Mouse (Mus musculus) CD4-positive, CD25-positive, alpha-beta regulatory T cell, adult 4 months (primary cell): Measurements from ENCODE around the gene Slc24a5. TPM values are rescaled to one million over a fixed set of nuclear protein-coding genes. Genes with fewer than 3 reads are reported as not detected.

Experiments
- ATAC-seq: one replicate; pipeline ENCODE4 v1.8.0; 2017
- polyA plus RNA-seq, 2 experiments: library from polyadenylated mRNA; unstranded; fragments of 100-300 nt; shearing (Covaris generic); gene quantifications; one replicate each; pipeline ENCODE4 v1.2.1; 2017

Gene Slc24a5
- polyA plus RNA-seq, 2 experiments from 2014 or later, result 4.5 to 13.6 TPM

- ATAC-seq, result no peak
Observed at GRCm38 (mm10) chr2:125122288-125122623, 54.3 kb downstream of the Slc24a5 start.

- ATAC-seq, result peak; percentile 59
Observed at GRCm38 (mm10) chr2:125122624-125123476, 54.9 kb downstream of the Slc24a5 start.

GRCm38 (mm10) chr2:125123477-125123852 lies 55.5 kb downstream of the Slc24a5 start, which contains the start of gene Myef2:
Gene Myef2, minus strand, starts transcription at chr2:125123661.
- peak; percentile 93 for ATAC-seq

- no peak for ATAC-seq
Observed at GRCm38 (mm10) chr2:125125824-125126223, 57.9 kb downstream of the Slc24a5 start.

- no peak for ATAC-seq
Observed at GRCm38 (mm10) chr2:125126792-125127191, 58.9 kb downstream of the Slc24a5 start.

GRCm38 (mm10) chr2:125134113-125134512 lies 66.2 kb downstream of the Slc24a5 start:
- no peak for ATAC-seq

- ATAC-seq, result peak; percentile 53
Observed at GRCm38 (mm10) chr2:125135903-125136811, 68.2 kb downstream of the Slc24a5 start, which contains the start of gene Ctxn2. Gene Ctxn2, plus strand, starts transcription at chr2:125136692.

GRCm38 (mm10) chr2:125136846-125137245 lies 68.9 kb downstream of the Slc24a5 start:
- ATAC-seq, result no peak

Other genes starting within 250 kb of the Slc24a5 start
- 10 to 100 TPM; 35.6 to 35.9 TPM for gene Myef2, start 55.5 kb downstream of the Slc24a5 start, polyA plus RNA-seq
- gene Ctxn2, start 68.6 kb downstream of the Slc24a5 start, polyA plus RNA-seq, result not detected
- gene Slc12a1, start 84.4 kb downstream of the Slc24a5 start, polyA plus RNA-seq, result not detected
- gene Dut, start 179.1 kb downstream of the Slc24a5 start, polyA plus RNA-seq, result 10 to 100 TPM; 40.8 to 41.1 TPM